Mouse (Mus musculus) cerebellum, adult 2 months (tissue): ENCODE data around the gene Rab3il1. TPM values are rescaled to one million over a fixed set of nuclear protein-coding genes. Genes with fewer than 3 reads are reported as not detected.

Experiments
- DNase-seq, 2 experiments: peaks; one replicate each; pipeline ENCODE4 v3.0.0; 2021
- H3K27ac ChIP-seq: fragments of 200-500 bp; 2 replicates; pipeline ENCODE4 v1.5.1; 2012; ENCODE audit warnings: low read length, control low read depth, inconsistent platforms; ENCODE audit not compliant: insufficient read depth
- H3K27me3 ChIP-seq: fragments of 200-500 bp; 2 replicates; pipeline ENCODE4 v1.6.1; 2012; ENCODE audit warnings: inconsistent platforms, mild to moderate bottlenecking, low read length, moderate library complexity; ENCODE audit not compliant: control insufficient read depth, insufficient read depth
- H3K4me1 ChIP-seq: fragments of 200-500 bp; 2 replicates; pipeline ENCODE4 v1.6.1; 2011; ENCODE audit warnings: low read length; ENCODE audit not compliant: control insufficient read depth, insufficient read depth
- H3K4me3 ChIP-seq: fragments of 200-500 bp; replicated peaks from 2 replicates; pipeline ENCODE3; 2011; ENCODE audit warnings: mild to moderate bottlenecking, low read depth, low read length, control low read depth; ENCODE audit not compliant: insufficient read depth
- CTCF ChIP-seq: fragments of 200-500 bp; IDR thresholded peaks from 2 replicates; pipeline ENCODE4 v1.5.1; 2011; ENCODE audit warnings: low read depth, mild to moderate bottlenecking, control low read depth, low read length, moderate library complexity, borderline replicate concordance; ENCODE audit not compliant: insufficient read depth
- POLR2A ChIP-seq: fragments of 200-500 bp; IDR thresholded peaks from 2 replicates; pipeline ENCODE4 v1.6.1; 2011; ENCODE audit warnings: low read length, control low read depth, borderline replicate concordance; ENCODE audit not compliant: insufficient read depth
- WGBS: fragments of 180-500 bp; shearing (Covaris S2); methylation state at CpG from one replicate; pipeline ENCODE4 v1.1.7; 2018; 5-methylcytosine and 5-hydroxymethylcytosine counted together
- polyA plus RNA-seq: library from polyadenylated mRNA; depleted of rRNA; stranded (reverse); fragments of >200 nt; gene quantifications from 2 replicates; pipeline ENCODE4 v1.2.3, GENCODE M21; 2012; rRNA removed

Rab3il1 gene
- 9.5 and 9.7 TPM in 2 replicates for polyA plus RNA-seq

DNA sequence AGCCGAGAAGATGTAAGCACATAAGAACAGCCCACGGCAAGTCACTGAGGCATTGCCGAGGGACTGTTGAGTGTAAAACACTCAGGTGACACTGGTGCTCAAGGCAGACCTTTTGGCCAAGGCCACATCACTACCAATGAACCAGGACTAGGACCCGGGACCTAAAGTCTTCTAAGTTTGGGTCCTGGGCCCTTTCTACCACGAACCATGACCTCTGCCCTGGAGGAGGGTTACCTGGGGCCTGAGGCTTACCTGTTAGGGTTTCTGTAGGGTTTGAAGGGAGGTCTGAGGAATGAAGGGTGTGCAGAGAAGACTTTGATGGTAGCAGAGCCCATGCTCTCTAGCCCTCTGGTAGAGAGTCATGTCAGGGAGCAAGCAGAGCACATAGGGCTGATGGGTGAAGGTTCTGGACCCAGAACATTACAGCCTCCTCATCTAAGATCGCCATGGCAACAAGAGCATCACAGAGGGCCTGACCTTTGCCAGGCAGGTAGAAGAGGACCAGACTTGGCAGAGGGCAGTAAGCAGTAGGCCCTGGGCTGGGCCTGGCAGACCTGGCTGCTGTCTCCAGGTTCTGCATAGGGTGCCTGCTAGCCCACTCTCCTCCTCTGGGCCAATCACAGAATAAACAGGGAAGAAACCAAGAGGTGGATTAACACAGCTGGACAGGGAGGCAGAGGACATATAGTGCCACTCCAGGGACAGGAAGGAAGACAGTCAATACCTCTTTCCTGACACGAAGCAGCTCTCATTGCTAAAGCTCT, at the start of gene Rab3il1, which contains the start of gene Best1:
Gene Rab3il1 (plus strand): TSS at position 464 of the 764 bp plus-strand sequence.
Gene Best1 (minus strand): TSS at position 428 of the 764 bp plus-strand sequence.
- H3K4me3 ChIP-seq: no peak within 1 kb of the TSS
- 79% methylated on average over 7 of the region's 7 CpGs for WGBS
- no peak for DNase-seq
- no peaks in the 10 kb centered on the region for H3K4me1 ChIP-seq
- TF ChIP-seq CTCF (no peak), POLR2A (no peak)
- no peak within 1 kb of the TSS for H3K27ac ChIP-seq
- no peaks in the 10 kb centered on the region for H3K27me3 ChIP-seq

DNA sequence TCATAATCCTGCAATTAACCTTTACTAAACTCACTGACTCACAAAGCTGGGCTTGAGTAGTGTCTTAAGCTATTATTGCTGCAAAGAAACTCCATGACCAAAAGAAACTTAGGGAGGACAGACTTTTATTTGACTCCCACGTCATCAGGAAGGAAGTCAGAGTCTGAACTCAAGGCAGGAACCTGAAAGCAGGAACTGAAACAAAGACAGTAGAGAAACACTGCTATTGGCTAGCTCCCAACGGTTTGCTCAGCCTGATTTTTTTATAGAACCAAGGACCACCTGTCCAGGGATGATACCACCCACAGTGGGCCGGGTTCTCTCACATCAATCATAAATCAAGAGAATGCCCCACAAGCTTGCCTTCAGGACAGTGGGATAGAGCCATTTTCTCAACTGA, 49.1 kb upstream of the Rab3il1 start:
- no peak for DNase-seq
- Histone ChIP-seq H3K4me1 (no peaks in the 10 kb centered on the region), H3K27me3 (no peaks in the 10 kb centered on the region), H3K27ac (no peak overlapping the region), H3K4me3 (no peak overlapping the region)
- TF ChIP-seq CTCF (no peak), POLR2A (no peak)
- WGBS: 69% methylated on average over 3 of the region's 3 CpGs

DNA sequence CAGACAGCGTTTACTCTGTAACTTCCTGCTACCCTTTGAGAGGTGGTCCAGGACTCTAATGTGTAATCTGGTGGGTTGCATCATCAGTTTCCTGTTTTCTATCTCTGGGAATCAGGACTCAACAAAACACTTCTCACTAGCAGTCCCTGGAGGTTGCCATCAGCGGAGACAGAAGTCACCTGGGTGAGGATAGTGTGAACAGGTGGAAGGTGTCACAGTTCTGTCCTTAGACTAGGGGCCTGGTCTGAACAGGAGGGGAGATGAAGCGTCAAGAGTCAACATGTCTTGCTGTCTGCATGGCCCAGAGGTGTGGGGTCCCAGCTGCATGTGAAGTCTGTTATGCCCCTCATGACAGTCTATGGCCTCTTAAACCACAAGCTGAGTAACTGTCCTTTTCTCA, 48.6 kb upstream of the Rab3il1 start:
- 90% methylated on average over 3 of the region's 3 CpGs for WGBS

DNA sequence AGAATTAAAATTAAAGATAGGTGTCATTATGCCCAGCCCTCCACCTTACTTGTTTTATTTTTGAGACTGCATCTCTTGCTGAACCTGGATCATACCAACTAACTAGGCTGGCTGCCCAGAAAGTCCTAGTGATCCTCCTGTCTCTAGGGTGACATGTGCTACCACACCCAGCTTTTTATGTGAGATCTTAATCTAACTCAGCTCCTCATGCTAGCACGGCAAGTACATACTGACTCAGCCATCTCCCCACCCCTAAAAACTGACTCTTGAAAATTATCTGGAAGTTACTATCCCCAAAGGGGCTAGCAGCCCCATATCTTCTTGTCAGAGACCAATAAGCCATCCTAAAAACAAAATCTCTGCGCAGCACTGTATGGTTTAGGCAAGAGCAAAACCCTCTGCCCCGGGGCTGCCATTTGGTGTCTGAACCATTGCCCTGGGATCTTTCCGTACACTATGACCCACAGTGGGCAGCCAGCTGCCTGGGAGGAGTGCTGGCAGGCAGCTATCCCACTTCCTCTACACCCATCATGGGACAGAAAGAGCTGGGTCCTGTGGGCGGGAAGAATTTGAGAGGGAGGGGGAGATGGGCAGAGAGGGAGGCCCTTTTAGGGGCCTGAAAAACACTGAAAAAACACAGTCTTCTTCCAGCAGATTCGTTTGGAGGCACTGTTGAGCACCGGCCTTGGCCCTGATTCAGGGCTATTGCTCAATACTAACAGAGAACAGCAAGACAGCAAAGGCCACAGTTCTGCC, 47.2 kb upstream of the Rab3il1 start:
- peak; percentile 23 to 43 for DNase-seq
- 17% methylated on average over 7 of the region's 7 CpGs for WGBS
- Histone ChIP-seq H3K27ac (peak overlapping the region; percentile 88; the same call in 1 of the 2 replicates), H3K4me3 (no peak overlapping the region), H3K4me1 (no peaks in the 10 kb centered on the region), H3K27me3 (no peaks in the 10 kb centered on the region)
- TF ChIP-seq POLR2A (no peak), CTCF (no peak)

More for the DNA sequence above, 48.6 kb upstream of the Rab3il1 start:
- TF ChIP-seq CTCF (no peak), POLR2A (no peak)
- Histone ChIP-seq H3K27me3 (no peaks in the 10 kb centered on the region), H3K27ac (no peak overlapping the region), H3K4me3 (no peak overlapping the region), H3K4me1 (no peaks in the 10 kb centered on the region)
- DNase-seq: no peak

DNA sequence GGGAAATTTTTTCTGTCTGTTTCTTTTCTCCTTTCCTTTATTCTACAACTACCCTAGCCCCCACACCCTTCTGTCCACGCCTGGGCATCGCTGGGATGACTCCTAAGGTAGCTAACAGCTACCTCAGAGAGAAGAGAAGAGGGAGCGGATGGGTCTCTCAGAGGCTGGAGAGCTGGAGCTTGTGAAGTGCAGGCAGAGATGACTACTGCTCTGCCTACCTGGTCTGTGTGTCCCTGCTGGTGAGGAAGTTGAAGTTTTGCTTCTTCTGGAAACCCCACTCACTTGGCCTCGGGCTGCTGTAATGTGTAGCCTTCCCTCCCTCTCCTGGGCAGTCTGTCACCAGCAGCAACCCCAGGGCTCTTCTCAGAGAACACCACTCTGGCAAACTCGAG, 46.7 kb upstream of the Rab3il1 start:
- no peaks in the 10 kb centered on the region for H3K27me3 ChIP-seq

DNA sequence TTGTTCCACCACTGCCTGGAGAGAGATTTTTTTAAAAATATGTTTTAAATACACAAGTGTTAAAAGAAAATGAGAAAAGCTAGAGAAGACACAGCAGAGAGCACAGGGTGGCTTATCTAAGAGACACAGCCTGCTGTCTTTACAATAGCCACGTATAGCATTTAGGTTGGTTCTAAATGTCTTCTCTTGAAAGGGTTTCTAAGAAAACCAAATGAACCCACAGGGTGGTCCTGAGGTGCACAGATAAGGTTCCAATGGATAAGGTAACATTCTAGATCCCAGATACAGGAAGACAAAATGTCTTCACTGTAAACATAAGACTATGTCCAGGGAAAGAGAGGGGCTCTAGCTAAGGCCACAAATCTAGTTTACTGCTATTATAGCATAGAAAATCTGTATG, 46.0 kb upstream of the Rab3il1 start:
- 79% methylated on average over 1 of the region's 1 CpGs for WGBS
- Histone ChIP-seq H3K27ac (no peak overlapping the region; the same call in 1 of the 2 replicates), H3K4me3 (no peak overlapping the region), H3K27me3 (no peaks in the 10 kb centered on the region), H3K4me1 (no peaks in the 10 kb centered on the region)
- no peak for DNase-seq
- TF ChIP-seq POLR2A (no peak), CTCF (no peak)

More for the DNA sequence above, 46.7 kb upstream of the Rab3il1 start:
- DNase-seq: no peak
- TF ChIP-seq CTCF (no peak), POLR2A (no peak)
- 36% methylated on average over 5 of the region's 5 CpGs for WGBS
- Histone ChIP-seq H3K4me3 (peak overlapping the region; percentile 21), H3K4me1 (no peaks in the 10 kb centered on the region), H3K27ac (peak overlapping the region; percentile 88; the same call in 1 of the 2 replicates)

DNA sequence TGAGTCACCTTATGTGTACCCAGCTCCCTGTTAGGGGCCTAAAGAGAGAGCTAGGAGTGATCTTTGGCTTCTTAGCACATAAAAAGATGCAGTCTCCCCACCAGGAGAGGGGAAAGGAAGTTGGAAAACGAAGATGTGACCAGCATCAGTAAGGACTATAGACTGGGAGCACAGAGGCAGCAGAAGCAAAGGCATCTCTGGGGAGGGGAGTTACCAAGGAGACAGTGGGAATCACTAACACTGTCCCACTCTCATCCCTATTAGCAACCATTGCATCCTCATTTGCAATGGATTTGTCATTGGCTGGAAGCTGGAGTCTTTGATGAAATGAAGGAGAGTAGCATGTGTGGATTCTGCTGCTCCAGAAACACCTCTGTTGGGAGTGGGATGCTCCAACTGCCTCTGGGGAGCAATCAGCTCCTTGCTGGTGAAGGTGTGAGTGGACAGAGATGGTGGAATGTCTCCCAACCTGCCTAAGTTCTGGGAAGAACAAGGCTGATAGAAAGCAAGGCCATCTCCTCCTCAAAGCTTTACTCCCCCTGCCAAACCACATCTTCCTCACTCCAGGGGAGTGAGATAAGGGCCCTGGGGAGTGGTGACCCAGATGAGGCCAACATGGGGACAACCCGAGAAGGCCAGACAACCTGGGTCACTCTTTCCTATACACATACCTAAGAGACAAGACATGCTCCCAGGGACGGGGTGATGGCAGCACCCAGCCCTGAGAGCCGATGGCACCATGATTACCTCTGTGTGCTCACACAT, 44.7 kb upstream of the Rab3il1 start:
- Histone ChIP-seq H3K27ac (no peak overlapping the region), H3K4me3 (no peak overlapping the region), H3K4me1 (no peaks in the 10 kb centered on the region), H3K27me3 (no peaks in the 10 kb centered on the region)
- 69% methylated on average over 4 of the region's 4 CpGs for WGBS
- TF ChIP-seq CTCF (no peak), POLR2A (no peak)
- no peak for DNase-seq
